Mouse (Mus musculus): Measurements from ENCODE around the gene Pan3.

Pan3 gene

GRCm38 (mm10) chr5:147432927-147433326 is 3.0 kb downstream of the Pan3 start:
- no peak for DNase-seq

- DNase-seq, result peak; percentile 92
These were observed 5.3 kb downstream of the Pan3 start for GRCm38 (mm10) chr5:147435224-147435623.

GRCm38 (mm10) chr5:147435751-147436150 is 5.8 kb downstream of the Pan3 start:
- DNase-seq, result no peak

- no peak for DNase-seq
These were observed 6.5 kb downstream of the Pan3 start for GRCm38 (mm10) chr5:147436491-147436890.

- no peak for DNase-seq
These were observed 11.1 kb downstream of the Pan3 start for GRCm38 (mm10) chr5:147440996-147441507.

DNA sequence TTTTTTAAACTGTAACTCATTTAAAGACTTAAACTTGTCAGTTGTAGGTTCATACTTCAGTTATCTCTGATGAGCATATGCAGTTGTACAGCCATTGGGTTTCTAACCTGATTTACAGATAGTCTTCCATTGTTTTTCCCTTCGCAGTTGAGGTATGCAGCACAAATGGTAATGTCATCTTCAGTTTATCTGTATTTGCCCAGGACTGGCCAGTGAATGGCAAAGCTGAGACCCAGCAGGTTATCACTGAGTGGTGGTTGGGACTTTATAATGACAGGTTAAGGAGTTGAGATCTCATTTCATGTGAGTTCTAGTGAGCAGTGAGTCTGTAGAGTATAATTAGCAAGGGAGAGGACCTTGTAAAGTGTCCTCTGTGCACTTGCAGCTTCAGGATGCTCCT is 12.0 kb downstream of the Pan3 start:
- DNase-seq, result no peak

GRCm38 (mm10) chr5:147442741-147443140 is 12.8 kb downstream of the Pan3 start:
- no peak for DNase-seq

- no peak for DNase-seq
These were observed 14.3 kb downstream of the Pan3 start for GRCm38 (mm10) chr5:147444298-147444697.

- DNase-seq, result no peak
These were observed 14.8 kb downstream of the Pan3 start for GRCm38 (mm10) chr5:147444757-147445156.

GRCm38 (mm10) chr5:147445252-147445651 is 15.3 kb downstream of the Pan3 start:
- DNase-seq, result no peak

- no peak for DNase-seq
These were observed 18.6 kb downstream of the Pan3 start for GRCm38 (mm10) chr5:147448526-147448925.

- DNase-seq, result no peak
These were observed 19.0 kb downstream of the Pan3 start for GRCm38 (mm10) chr5:147448933-147449332.

GRCm38 (mm10) chr5:147456491-147456890 is 26.5 kb downstream of the Pan3 start:
- DNase-seq, result no peak

DNA sequence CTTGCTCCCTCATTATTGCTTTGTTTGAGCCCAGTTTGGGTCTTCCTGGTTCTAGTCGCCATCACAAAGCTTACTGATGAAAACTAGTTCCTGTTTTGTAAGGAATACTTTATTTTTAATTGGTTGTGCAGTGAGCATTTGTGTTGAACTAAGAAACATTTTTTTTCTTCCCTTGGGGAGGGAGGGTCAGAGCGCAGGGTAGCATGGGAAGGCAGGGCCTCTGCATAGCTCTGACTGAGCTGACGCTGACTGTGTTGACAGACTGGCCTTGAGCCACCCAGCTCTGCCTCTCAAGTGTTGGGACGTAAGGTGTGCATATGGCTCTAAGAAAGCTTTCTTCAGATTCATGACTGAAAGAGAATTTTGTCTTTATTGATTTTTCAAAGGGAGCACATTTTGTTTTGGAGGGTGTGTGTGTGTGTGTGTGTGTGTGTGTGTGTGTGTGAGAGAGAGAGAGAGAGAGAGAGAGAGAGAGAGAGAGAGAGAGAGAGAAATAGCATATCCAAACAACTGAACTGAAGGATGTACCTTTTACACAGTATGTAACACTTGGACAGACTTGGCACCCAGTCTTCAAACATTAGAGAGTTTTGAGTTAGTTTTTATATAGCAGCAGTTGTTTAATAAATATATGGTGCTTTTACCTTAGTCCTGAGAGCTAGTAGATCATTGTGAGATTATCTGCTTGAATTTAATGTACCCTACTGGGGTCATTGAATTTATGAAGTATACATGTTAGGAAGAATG is 30.0 kb downstream of the Pan3 start:
- no peak for DNase-seq

- DNase-seq, result no peak
These were observed 33.3 kb downstream of the Pan3 start for GRCm38 (mm10) chr5:147463251-147463650.

GRCm38 (mm10) chr5:147466361-147466760 is 36.4 kb downstream of the Pan3 start:
- no peak for DNase-seq

GRCm38 (mm10) chr5:147471163-147471562 is 41.2 kb downstream of the Pan3 start:
- DNase-seq, result no peak

DNA sequence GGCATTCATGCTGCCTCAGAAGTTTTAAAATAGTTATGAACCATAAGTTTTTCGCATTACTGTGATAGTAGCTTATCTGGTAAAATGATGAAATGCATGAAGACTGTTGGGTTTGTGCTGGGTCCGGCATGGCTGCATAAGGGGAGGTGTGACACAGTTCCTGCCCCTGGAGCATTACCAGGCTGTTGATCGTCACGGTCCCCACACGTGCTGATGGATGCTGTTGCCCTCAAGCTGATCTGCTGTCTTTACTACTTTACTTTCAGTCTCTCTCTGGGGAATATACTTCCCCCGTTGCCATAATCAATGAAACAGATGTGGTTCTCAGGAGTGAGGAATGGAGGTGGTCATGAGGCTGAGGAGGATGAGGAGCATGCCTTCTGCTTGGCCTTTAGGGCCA is 43.1 kb downstream of the Pan3 start:
- DNase-seq, result no peak

DNA sequence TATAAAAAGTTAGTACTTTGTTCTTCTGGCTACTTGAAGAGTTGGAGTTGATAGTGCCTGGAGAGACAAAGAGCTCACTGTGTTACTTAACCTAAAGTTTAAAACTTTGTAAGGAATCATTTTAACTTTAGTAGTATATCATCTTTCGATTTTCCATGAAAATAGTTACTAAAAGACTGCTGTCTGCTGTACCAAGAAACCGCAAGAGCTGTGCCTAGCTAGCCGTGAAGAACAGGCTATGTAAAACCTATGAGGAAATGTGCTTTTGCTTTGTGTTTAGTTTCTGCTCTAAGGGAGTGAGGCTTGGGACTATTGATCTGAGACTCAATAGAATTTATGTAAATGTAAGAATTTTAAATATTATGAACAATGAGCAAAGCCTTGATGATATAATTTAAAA is 43.9 kb downstream of the Pan3 start:
- no peak for DNase-seq

GRCm38 (mm10) chr5:147476109-147476508 is 46.1 kb downstream of the Pan3 start:
- DNase-seq, result no peak

- DNase-seq, result no peak
These were observed 47.1 kb downstream of the Pan3 start for GRCm38 (mm10) chr5:147477106-147477505.

- no peak for DNase-seq
These were observed 49.4 kb downstream of the Pan3 start for GRCm38 (mm10) chr5:147479341-147479740.

GRCm38 (mm10) chr5:147484142-147484541 is 54.2 kb downstream of the Pan3 start:
- no peak for DNase-seq

- DNase-seq, result no peak
These were observed 59.3 kb downstream of the Pan3 start for GRCm38 (mm10) chr5:147489226-147489625.

DNA sequence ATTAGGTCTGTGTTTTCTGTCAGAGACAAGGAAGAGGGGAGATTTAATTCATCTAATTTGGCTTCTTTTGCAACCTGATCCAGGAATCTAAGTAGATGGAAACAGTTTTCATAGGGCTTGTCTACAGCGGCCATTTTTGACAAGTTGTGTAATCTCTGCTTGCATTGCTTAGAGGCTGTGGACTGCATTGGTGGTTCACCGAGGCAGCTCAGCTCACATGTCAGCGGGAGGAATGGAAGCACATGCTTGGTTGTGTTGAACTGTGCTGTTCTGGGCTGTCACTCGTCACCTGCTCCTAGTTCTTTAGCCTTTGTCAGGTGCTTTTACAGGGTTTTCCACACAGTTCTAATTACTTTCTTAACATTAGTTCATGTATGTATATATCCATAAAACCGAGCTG is 60.9 kb downstream of the Pan3 start:
- no peak for DNase-seq
